Mouse (Mus musculus) embryonic fibroblast, embryonic 13.5 days (primary cell): Measurements from ENCODE around the gene Cntnap2. TPM values are rescaled to one million over a fixed set of nuclear protein-coding genes. Genes with fewer than 3 reads are reported as not detected.

Experiments
- H3K27ac ChIP-seq: 2 replicates; pipeline ENCODE4 v1.5.1; 2012; ENCODE audit warnings: low read length, control low read depth, inconsistent platforms; ENCODE audit not compliant: insufficient read depth
- H3K4me1 ChIP-seq: 2 replicates; pipeline ENCODE4 v1.6.1; 2011; ENCODE audit warnings: low read length; ENCODE audit not compliant: control insufficient read depth, insufficient read depth
- H3K4me3 ChIP-seq: 2 replicates; pipeline ENCODE4 v1.5.1; 2011; ENCODE audit warnings: mild to moderate bottlenecking, control low read depth, low read length; ENCODE audit not compliant: insufficient read depth
- CTCF ChIP-seq: IDR thresholded peaks from 2 replicates; pipeline ENCODE4 v1.5.1; 2011; ENCODE audit warnings: mild to moderate bottlenecking, control low read depth, low read length, moderate library complexity, borderline replicate concordance; ENCODE audit not compliant: insufficient read depth
- POLR2A ChIP-seq: IDR thresholded peaks from 2 replicates; pipeline ENCODE4 v1.6.1; 2011; ENCODE audit warnings: low read depth, mild to moderate bottlenecking, control low read depth, low read length, moderate library complexity
- polyA plus RNA-seq: library from polyadenylated mRNA; stranded (reverse); fragments of >200 nt; gene quantifications from 2 replicates; pipeline ENCODE4 v1.2.4, GENCODE M21; 2011; ENCODE audit warnings: low read depth; ENCODE audit not compliant: missing spikeins, insufficient read length

The Cntnap2 gene
- polyA plus RNA-seq, 1 experiment: 0.09 TPM

GRCm38 (mm10) chr6:46733794-46734193 is 1674.6 kb downstream of the Cntnap2 start:
- H3K4me3 ChIP-seq: no peak overlapping the region
- TF ChIP-seq POLR2A (no peak), CTCF (no peak)
- no peak overlapping the region for H3K27ac ChIP-seq
- H3K4me1 ChIP-seq: no peaks in the 10 kb centered on the region

- Histone ChIP-seq H3K4me3 (no peak overlapping the region), H3K27ac (no peak overlapping the region), H3K4me1 (peaks cover 3% of the 10 kb centered on the region)
- TF ChIP-seq POLR2A (no peak), CTCF (no peak)
Observed at GRCm38 (mm10) chr6:46748448-46748847, 1689.3 kb downstream of the Cntnap2 start.

- Histone ChIP-seq H3K4me3 (no peak overlapping the region), H3K27ac (no peak overlapping the region), H3K4me1 (no peaks in the 10 kb centered on the region)
- no peak for TF ChIP-seq CTCF
- no peak for TF ChIP-seq POLR2A
Observed at GRCm38 (mm10) chr6:46763481-46763880, 1704.3 kb downstream of the Cntnap2 start.

GRCm38 (mm10) chr6:46774529-46774928 is 1715.4 kb downstream of the Cntnap2 start:
- Histone ChIP-seq H3K4me3 (no peak overlapping the region), H3K4me1 (no peaks in the 10 kb centered on the region), H3K27ac (no peak overlapping the region)
- no peak for TF ChIP-seq POLR2A
- no peak for TF ChIP-seq CTCF

- Histone ChIP-seq H3K4me3 (no peak overlapping the region), H3K27ac (no peak overlapping the region), H3K4me1 (no peaks in the 10 kb centered on the region)
- TF ChIP-seq CTCF (no peak), POLR2A (no peak)
Observed at GRCm38 (mm10) chr6:46802264-46803110, 1743.3 kb downstream of the Cntnap2 start.

- no peak overlapping the region for H3K27ac ChIP-seq
- H3K4me1 ChIP-seq: no peaks in the 10 kb centered on the region
- H3K4me3 ChIP-seq: no peak overlapping the region
- TF ChIP-seq POLR2A (no peak), CTCF (no peak)
Observed at GRCm38 (mm10) chr6:46856635-46857034, 1797.5 kb downstream of the Cntnap2 start.

- TF ChIP-seq POLR2A: no peak
- no peak for TF ChIP-seq CTCF
- Histone ChIP-seq H3K4me1 (no peaks in the 10 kb centered on the region), H3K4me3 (no peak overlapping the region), H3K27ac (no peak overlapping the region)
Observed at GRCm38 (mm10) chr6:46861076-46861475, 1801.9 kb downstream of the Cntnap2 start.

- no peaks in the 10 kb centered on the region for H3K4me1 ChIP-seq
- H3K4me3 ChIP-seq: no peak overlapping the region
- no peak overlapping the region for H3K27ac ChIP-seq
- TF ChIP-seq CTCF (no peak), POLR2A (no peak)
Observed at GRCm38 (mm10) chr6:46866317-46866716, 1807.2 kb downstream of the Cntnap2 start.

GRCm38 (mm10) chr6:46886230-46886629 is 1827.1 kb downstream of the Cntnap2 start:
- H3K4me3 ChIP-seq: no peak overlapping the region
- H3K4me1 ChIP-seq: no peaks in the 10 kb centered on the region
- no peak for TF ChIP-seq CTCF
- no peak for TF ChIP-seq POLR2A
- H3K27ac ChIP-seq: no peak overlapping the region

- no peaks in the 10 kb centered on the region for H3K4me1 ChIP-seq
- no peak overlapping the region for H3K27ac ChIP-seq
- no peak overlapping the region for H3K4me3 ChIP-seq
- no peak for TF ChIP-seq POLR2A
- no peak for TF ChIP-seq CTCF
Observed at GRCm38 (mm10) chr6:46909167-46909566, 1850.0 kb downstream of the Cntnap2 start.
